Mouse (Mus musculus) forebrain, embryonic 14.5 days (tissue): ENCODE data around the gene Ttc28. TPM values are rescaled to one million over a fixed set of nuclear protein-coding genes. Genes with fewer than 3 reads are reported as not detected.
A peak's percentile ranks its signal among the peaks of the same experiment; 100 is the strongest.
"Not testable (repeated sequence)": the region's sequence is repeated elsewhere in the genome, so short reads cannot be mapped to it uniquely, and the experiment has no call there.

Source experiments
- ATAC-seq: fragments of 200-750 bp; cut with Nextera tagmentation; 2 replicates; pipeline ENCODE4 v1.8.0; 2017; ENCODE audit warnings: mild to moderate bottlenecking, moderate library complexity
- DNase-seq: peaks from one replicate; pipeline ENCODE4 v3.0.0-alpha.2; 2015; ENCODE audit warnings: low spot score
- H3K27ac ChIP-seq: fragments of 300-500 bp; sonication (generic); 2 replicates; pipeline ENCODE4 v1.5.1; 2014; ENCODE audit warnings: low read depth, mild to moderate bottlenecking, control low read depth, low read length, moderate library complexity
- H3K27me3 ChIP-seq: fragments of 300-500 bp; sonication (generic); replicated peaks from 2 replicates; pipeline ENCODE4 v1.6.1; 2014; ENCODE audit warnings: low read length, control low read depth, mixed read lengths; ENCODE audit not compliant: control insufficient read depth, insufficient read depth
- H3K36me3 ChIP-seq: fragments of 300-500 bp; sonication (generic); 2 replicates; pipeline ENCODE4 v1.6.1; 2014; ENCODE audit warnings: low read length, control low read depth; ENCODE audit not compliant: control insufficient read depth, insufficient read depth
- H3K4me1 ChIP-seq: fragments of 300-500 bp; sonication (generic); 2 replicates; pipeline ENCODE4 v1.6.1; 2014; ENCODE audit warnings: antibody characterized with exemption, low read length, control low read depth; ENCODE audit not compliant: control insufficient read depth, insufficient read depth
- H3K4me2 ChIP-seq: fragments of 300-500 bp; sonication (generic); 2 replicates; pipeline ENCODE4 v1.6.1; 2014; ENCODE audit warnings: mild to moderate bottlenecking, control low read depth, low read length
- H3K4me3 ChIP-seq: fragments of 300-500 bp; sonication (generic); 2 replicates; pipeline ENCODE4 v1.5.1; 2014; ENCODE audit warnings: low read depth, low read length, control low read depth
- H3K9ac ChIP-seq: fragments of 300-500 bp; sonication (generic); 2 replicates; pipeline ENCODE4 v1.6.1; 2014; ENCODE audit warnings: mild to moderate bottlenecking, low read length, control low read depth, moderate library complexity
- H3K9me3 ChIP-seq: fragments of 300-500 bp; sonication (generic); replicated peaks from 2 replicates; pipeline ENCODE4 v1.6.1; 2016; ENCODE audit warnings: low read length, control low read depth, mixed read lengths; ENCODE audit not compliant: control insufficient read depth
- WGBS: fragments of 180-500 bp; shearing (Covaris S2); extraction: QIAGEN DNeasy Blood & Tissue Kit; methylation state at CpG from one replicate; pipeline ENCODE4 v1.1.7; 2014; 5-methylcytosine and 5-hydroxymethylcytosine counted together
- polyA plus RNA-seq: library from polyadenylated mRNA; unstranded; fragments of >200 nt; fragmentation: Nextera tagmentation; extraction: Ambion mirVana; gene quantifications from 2 replicates; pipeline ENCODE4 v1.2.1, GENCODE M21; 2014

Ttc28 gene
- polyA plus RNA-seq, 1 experiment from 2014 or later: 29.0 TPM

- Histone ChIP-seq H3K36me3 (no peaks in the 10 kb centered on the region), H3K9me3 (no peaks in the 10 kb centered on the region), H3K27me3 (no peaks in the 10 kb centered on the region), H3K9ac (no peak overlapping the region), H3K4me1 (peaks cover 6% of the 10 kb centered on the region), H3K4me2 (no peak overlapping the region), H3K27ac (no peak overlapping the region), H3K4me3 (no peak overlapping the region)
- DNase-seq: peak; percentile 5
- WGBS: 52% methylated on average over 5 of the region's 5 CpGs
- no peak for ATAC-seq
Measured at GRCm38 (mm10) chr5:110877666-110878505, 1.7 kb upstream of the Ttc28 start.

DNA sequence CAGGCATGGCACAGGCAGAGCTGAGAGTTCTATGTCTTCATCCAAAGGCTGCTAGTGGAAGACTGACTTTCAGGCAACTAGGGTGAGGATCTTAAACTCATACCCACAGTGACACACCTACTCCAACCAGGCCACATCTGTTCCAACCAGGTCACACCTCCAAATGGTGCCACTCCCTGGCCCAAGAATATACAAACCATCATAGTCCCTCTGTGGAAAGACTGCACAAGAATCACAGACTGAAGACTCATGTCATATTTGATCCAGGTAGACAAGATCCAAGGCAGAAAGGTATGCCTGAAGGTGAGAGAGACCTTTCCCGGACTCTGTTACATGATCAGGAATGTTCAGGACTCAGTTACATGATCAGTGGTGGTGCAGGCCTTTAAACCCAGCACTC lies 1.1 kb upstream of the Ttc28 start:
- not testable (repeated sequence) for H3K4me1 ChIP-seq, DNase-seq, H3K27me3 ChIP-seq, H3K9ac ChIP-seq, ATAC-seq, H3K4me3 ChIP-seq, H3K36me3 ChIP-seq, H3K9me3 ChIP-seq, H3K4me2 ChIP-seq, H3K27ac ChIP-seq
- 93% methylated on average over 1 of the region's 1 CpGs for WGBS

- H3K4me3 ChIP-seq: peak overlapping the region; percentile 74
- 59% methylated on average over 7 of the region's 7 CpGs for WGBS
- no peak for DNase-seq
- peak overlapping the region; percentile 82 for H3K4me2 ChIP-seq
- peak overlapping the region; percentile 63; the same call in 1 of the 2 replicates for H3K27ac ChIP-seq
- H3K9ac ChIP-seq: peak overlapping the region; percentile 94
- peaks cover 3% of the 10 kb centered on the region; the same call in 1 of the 2 replicates for H3K36me3 ChIP-seq
- no peaks in the 10 kb centered on the region for H3K27me3 ChIP-seq
- peak; percentile 12 for ATAC-seq
- H3K4me1 ChIP-seq: peaks cover 6% of the 10 kb centered on the region
- no peaks in the 10 kb centered on the region for H3K9me3 ChIP-seq
Measured at GRCm38 (mm10) chr5:110879042-110879441, 561 bp upstream of the Ttc28 start.

GRCm38 (mm10) chr5:110888596-110888995 lies 9.0 kb downstream of the Ttc28 start:
- H3K4me3 ChIP-seq: no peak overlapping the region
- peaks cover 32% of the 10 kb centered on the region for H3K36me3 ChIP-seq
- WGBS: 87% methylated on average over 4 of the region's 4 CpGs
- H3K27me3 ChIP-seq: no peaks in the 10 kb centered on the region
- no peaks in the 10 kb centered on the region for H3K9me3 ChIP-seq
- H3K4me1 ChIP-seq: no peaks in the 10 kb centered on the region
- ATAC-seq (no peak), DNase-seq (no peak)
- no peak overlapping the region for H3K27ac ChIP-seq
- H3K9ac ChIP-seq: no peak overlapping the region
- H3K4me2 ChIP-seq: no peak overlapping the region

- H3K9ac ChIP-seq: no peak overlapping the region
- no peaks in the 10 kb centered on the region for H3K27me3 ChIP-seq
- no peak for DNase-seq
- H3K4me3 ChIP-seq: no peak overlapping the region
- no peaks in the 10 kb centered on the region for H3K9me3 ChIP-seq
- H3K4me2 ChIP-seq: no peak overlapping the region
- H3K36me3 ChIP-seq: peaks cover 37% of the 10 kb centered on the region
- H3K4me1 ChIP-seq: no peaks in the 10 kb centered on the region
- WGBS: 81% methylated on average over 1 of the region's 1 CpGs
- no peak for ATAC-seq
- no peak overlapping the region for H3K27ac ChIP-seq
Measured at GRCm38 (mm10) chr5:110889945-110890344, 10.3 kb downstream of the Ttc28 start.

DNA sequence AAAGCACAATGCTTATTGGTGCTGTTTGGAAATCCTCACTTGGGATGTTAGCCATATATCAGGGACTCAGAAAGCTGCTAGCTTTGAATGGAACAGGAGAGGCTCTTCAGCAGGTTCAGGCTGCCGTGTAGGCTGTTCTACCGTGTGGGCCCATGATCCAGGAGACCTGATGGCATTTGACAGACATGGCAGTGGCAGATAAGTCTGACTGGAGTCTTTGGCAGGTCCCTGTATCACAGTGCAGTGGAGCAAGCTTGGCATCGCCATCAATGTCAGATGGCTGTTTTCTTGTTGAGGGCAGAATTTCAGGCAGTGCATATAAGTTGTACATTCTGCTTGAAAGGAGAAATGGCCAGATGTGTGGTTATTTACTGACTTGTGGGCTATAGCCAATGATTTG lies 11.0 kb downstream of the Ttc28 start:
- Histone ChIP-seq H3K36me3 (peaks cover 40% of the 10 kb centered on the region), H3K27ac (no peak overlapping the region), H3K27me3 (no peaks in the 10 kb centered on the region), H3K4me2 (no peak overlapping the region), H3K9ac (no peak overlapping the region), H3K9me3 (no peaks in the 10 kb centered on the region), H3K4me1 (no peaks in the 10 kb centered on the region), H3K4me3 (no peak overlapping the region)
- ATAC-seq (no peak), DNase-seq (no peak)
- 84% methylated on average over 3 of the region's 3 CpGs for WGBS

DNA sequence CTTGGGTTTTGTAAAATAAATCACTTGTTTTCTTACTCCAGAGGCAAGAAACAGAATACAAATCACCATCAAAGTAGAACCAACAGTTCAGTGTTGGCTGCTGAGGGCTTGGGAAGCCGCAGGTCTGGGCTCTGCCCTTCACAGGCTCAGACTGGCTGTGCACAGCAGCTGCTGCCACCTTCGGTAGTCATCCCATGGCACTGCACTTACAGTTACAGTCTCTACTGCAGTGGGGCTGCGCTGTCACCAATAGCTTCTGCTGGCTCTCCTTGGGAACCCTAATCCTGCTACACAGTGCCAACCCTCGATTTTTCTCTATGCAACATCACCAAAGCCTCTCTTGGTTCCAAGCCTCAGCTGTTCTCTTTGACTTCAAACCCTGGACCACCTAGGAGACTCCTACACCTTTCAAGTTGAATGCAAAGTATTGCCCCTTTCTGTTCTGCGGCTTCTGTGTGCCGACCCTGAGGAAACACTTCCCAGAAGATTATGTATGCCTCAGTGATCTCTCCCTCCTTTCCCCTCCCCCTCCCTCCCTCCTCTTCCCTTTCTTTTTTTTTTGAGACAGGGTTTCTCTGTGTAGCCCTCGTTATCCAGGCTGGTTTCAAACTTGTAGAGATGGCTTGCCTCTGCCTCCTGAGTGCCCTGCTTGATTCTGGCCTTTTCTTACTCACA lies 17.6 kb downstream of the Ttc28 start:
- 12% methylated on average over 7 of the region's 7 CpGs for WGBS
- Histone ChIP-seq H3K4me2 (no peak overlapping the region), H3K4me1 (no peaks in the 10 kb centered on the region), H3K9ac (no peak overlapping the region), H3K9me3 (no peaks in the 10 kb centered on the region), H3K4me3 (no peak overlapping the region), H3K27me3 (no peaks in the 10 kb centered on the region), H3K36me3 (peaks cover 30% of the 10 kb centered on the region), H3K27ac (no peak overlapping the region)
- no peak for ATAC-seq
- DNase-seq: peak; percentile 37

GRCm38 (mm10) chr5:110898169-110898568 lies 18.6 kb downstream of the Ttc28 start:
- no peaks in the 10 kb centered on the region for H3K9me3 ChIP-seq
- no peak overlapping the region for H3K4me3 ChIP-seq
- WGBS: 48% methylated on average over 7 of the region's 7 CpGs
- no peak overlapping the region for H3K27ac ChIP-seq
- no peak overlapping the region for H3K9ac ChIP-seq
- no peak overlapping the region for H3K4me2 ChIP-seq
- DNase-seq (peak; percentile 50), ATAC-seq (no peak)
- H3K27me3 ChIP-seq: no peaks in the 10 kb centered on the region
- H3K36me3 ChIP-seq: peaks cover 25% of the 10 kb centered on the region
- no peaks in the 10 kb centered on the region for H3K4me1 ChIP-seq

- H3K36me3 ChIP-seq: peaks cover 19% of the 10 kb centered on the region
- H3K9ac ChIP-seq: no peak overlapping the region
- ATAC-seq (no peak), DNase-seq (no peak)
- H3K4me3 ChIP-seq: no peak overlapping the region
- no peaks in the 10 kb centered on the region for H3K27me3 ChIP-seq
- no peaks in the 10 kb centered on the region for H3K4me1 ChIP-seq
- 91% methylated on average over 4 of the region's 4 CpGs for WGBS
- no peaks in the 10 kb centered on the region for H3K9me3 ChIP-seq
- no peak overlapping the region for H3K27ac ChIP-seq
- no peak overlapping the region for H3K4me2 ChIP-seq
Measured at GRCm38 (mm10) chr5:110898785-110899184, 19.2 kb downstream of the Ttc28 start.
